Mouse (Mus musculus): ENCODE results near the gene Fibin. TPM values are rescaled to one million over a fixed set of nuclear protein-coding genes. Genes with fewer than 3 reads are reported as not detected.

Gene Fibin
- polyA plus RNA-seq, 1 experiment from 2014 or later = 1.2 TPM

DNA sequence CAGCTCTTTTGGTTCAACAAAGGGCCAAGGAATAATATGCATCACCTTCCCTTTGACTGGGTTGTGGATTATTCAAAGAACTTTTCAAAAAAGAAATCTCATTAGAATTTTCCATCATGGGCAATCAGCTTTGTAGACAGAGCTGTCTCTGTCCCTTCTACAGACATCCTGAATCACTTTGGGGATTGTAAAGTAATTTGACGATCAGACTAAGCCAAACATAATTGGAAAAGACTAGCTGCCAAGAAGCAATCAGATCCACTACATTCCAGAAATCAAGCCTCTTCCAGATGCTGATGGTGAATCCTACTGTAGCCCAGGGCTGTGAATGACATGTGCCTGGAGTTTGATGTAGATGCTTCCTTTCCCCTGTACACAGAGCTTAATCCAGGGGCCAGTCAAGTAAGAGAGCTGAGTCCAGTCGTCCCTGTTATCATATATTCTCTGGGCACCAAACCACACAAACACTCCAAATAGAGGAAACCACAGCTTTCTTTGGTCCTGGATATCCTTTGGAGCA lies 49.6 kb downstream of the Fibin start:
- ATAC-seq (ENCODE audit: low read depth) = no peak
- 39% methylated on average over 2 of the region's 2 CpGs for WGBS (ENCODE audit: insufficient replicate concordance)
- no peaks in the 10 kb centered on the region for H3K4me1 ChIP-seq (replicated peaks)
- H3K27me3 ChIP-seq = no peaks in the 10 kb centered on the region
- no peaks in the 10 kb centered on the region for H3K36me3 ChIP-seq
- H3K9me3 ChIP-seq (replicated peaks) = no peaks in the 10 kb centered on the region
- H3K4me3 ChIP-seq (replicated peaks) = no peak overlapping the region
- H3K4me2 ChIP-seq = no peak overlapping the region
- no peak overlapping the region for H3K9ac ChIP-seq
- DNase-seq = no peak
- no peak overlapping the region for H3K27ac ChIP-seq

Other genes starting within 250 kb of the Fibin start
- gene Bbox1, start 48.6 kb downstream of the Fibin start, polyA plus RNA-seq (2015; fragmentation: Nextera tagmentation; extraction: Ambion mirVana) = 3.2 and 3.3 TPM in 2 replicates
- gene Slc5a12, start 234.1 kb upstream of the Fibin start, polyA plus RNA-seq (2015; fragmentation: Nextera tagmentation; extraction: Ambion mirVana) = not detected in 2 replicates